10 mouse cellular contexts compared by ENCODE assay signal in the genomic region with DNA sequence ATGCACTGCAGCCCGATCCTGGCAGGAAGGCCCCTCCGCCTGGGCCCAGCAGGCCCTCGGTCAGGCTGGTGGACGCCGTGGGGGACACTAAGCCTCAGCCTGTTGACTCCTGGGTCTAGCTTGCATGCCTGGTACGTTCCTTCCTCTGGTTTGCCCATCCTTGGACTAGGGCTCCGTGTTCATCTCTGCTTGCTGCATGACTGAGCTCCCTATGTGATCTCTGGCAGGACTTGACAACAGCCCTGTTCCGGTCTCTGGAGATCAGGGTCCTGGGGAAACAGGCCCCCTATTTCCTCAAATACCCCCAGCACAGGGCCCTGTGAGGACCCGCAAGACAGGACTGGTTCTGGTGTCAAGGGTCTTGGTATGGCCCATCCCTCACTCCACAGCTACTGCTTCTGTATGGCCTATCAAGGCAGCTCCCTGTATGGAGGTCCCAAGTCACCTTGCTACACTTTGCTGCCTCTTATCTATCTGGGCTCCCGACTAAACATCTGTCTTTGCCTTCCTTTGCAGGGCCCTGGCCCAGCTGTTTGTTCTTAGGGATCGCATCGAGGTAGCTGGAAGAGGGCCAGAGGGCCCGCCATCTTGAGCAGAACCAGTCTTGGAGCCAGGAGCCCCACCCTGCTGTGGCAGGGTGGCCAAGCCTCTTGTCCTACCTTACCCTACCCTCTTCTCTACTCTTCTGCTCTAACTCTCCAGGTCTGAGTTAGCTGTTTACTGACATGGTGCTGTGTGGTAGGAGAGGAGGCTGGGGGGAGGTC. TPM values are rescaled to one million over a fixed set of nuclear protein-coding genes. Genes with fewer than 3 reads are reported as not detected.
DNase-seq lines count a peak whose midpoint lies in the region; ATAC-seq and TF ChIP-seq lines count a peak whose summit lies in the region.
"Had no signal": no experiment of that assay in that cellular context is flagged by ENCODE, and none has a peak within 500 bp of the region (broad histone marks: within the 10 kb centered on the region; RNA-seq: fewer than 3 reads in every experiment).

No protein-coding gene starts in this region.

- ATAC-seq in heart, embryonic 11.5 days (replicated peaks; ENCODE audit: insufficient number of reproducible peaks, low FRiP score, low TSS enrichment) = no peak
- ATAC-seq in lung, embryonic 14.5 days (ENCODE audit: insufficient read depth) = no peak
- peak; percentile 7; the same call in 1 of the 2 replicates for ATAC-seq in liver, embryonic 15.5 days (ENCODE audit: insufficient read depth)
- ATAC-seq in neural tube, embryonic 15.5 days (ENCODE audit: low FRiP score) = no peak

- H3K4me2 ChIP-seq in heart, embryonic 11.5 days = no peak overlapping the region
- H3K4me2 ChIP-seq in lung, embryonic 14.5 days = no peak overlapping the region
- no peak overlapping the region for H3K4me2 ChIP-seq in liver, embryonic 15.5 days
- H3K4me2 ChIP-seq in neural tube, embryonic 15.5 days = no peak overlapping the region
- H3K4me2 ChIP-seq: stomach, embryonic 15.5 days had no signal

- DNase-seq in heart, adult 2 months = no peak
- DNase-seq in lung, embryonic 14.5 days = no peak
- DNase-seq in lung, postnatal 14 days = no peak
- DNase-seq in adrenal gland, adult 18-20 months (ENCODE audit: low spot score in 2 of 2) = no peak
- DNase-seq in adrenal gland, adult 8-10 months = no peak

- peaks cover 38% of the 10 kb centered on the region for H3K36me3 ChIP-seq in heart, embryonic 11.5 days (ENCODE audit: control insufficient read depth, insufficient read depth, low read length)
- no peaks in the 10 kb centered on the region for H3K36me3 ChIP-seq in heart, adult 2 months (ENCODE audit: control insufficient read depth, insufficient read depth, low read length)
- H3K36me3 ChIP-seq in lung, embryonic 14.5 days (ENCODE audit: insufficient read depth) = peaks cover 73% of the 10 kb centered on the region
- H3K36me3 ChIP-seq in liver, embryonic 15.5 days (replicated peaks) = peaks cover 53% of the 10 kb centered on the region
- peaks cover 80% of the 10 kb centered on the region for H3K36me3 ChIP-seq in neural tube, embryonic 15.5 days

- peaks cover 24% of the 10 kb centered on the region for H3K4me1 ChIP-seq in heart, embryonic 11.5 days (ENCODE audit: control insufficient read depth, insufficient read depth, low read length)
- H3K4me1 ChIP-seq in heart, adult 2 months (ENCODE audit: control insufficient read depth, insufficient read depth, low read length) = peaks cover 9% of the 10 kb centered on the region
- peaks cover 6% of the 10 kb centered on the region for H3K4me1 ChIP-seq in lung, embryonic 14.5 days (ENCODE audit: insufficient read depth)
- peaks cover 17% of the 10 kb centered on the region for H3K4me1 ChIP-seq in liver, embryonic 15.5 days (replicated peaks)
- H3K4me1 ChIP-seq in neural tube, embryonic 15.5 days = peaks cover 31% of the 10 kb centered on the region

- no peaks in the 10 kb centered on the region for H3K27me3 ChIP-seq in heart, embryonic 11.5 days (ENCODE audit: control insufficient read depth, insufficient read depth, low read length)
- no peaks in the 10 kb centered on the region for H3K27me3 ChIP-seq in heart, adult 2 months (ENCODE audit: control insufficient read depth, insufficient read depth, low read length)
- H3K27me3 ChIP-seq in lung, embryonic 14.5 days (ENCODE audit: insufficient read depth, low read length) = no peaks in the 10 kb centered on the region
- H3K27me3 ChIP-seq in liver, embryonic 15.5 days = no peaks in the 10 kb centered on the region
- H3K27me3 ChIP-seq in neural tube, embryonic 15.5 days (replicated peaks) = no peaks in the 10 kb centered on the region
- H3K27me3 ChIP-seq: stomach, embryonic 15.5 days had no signal

- no peaks in the 10 kb centered on the region for H3K79me2 ChIP-seq in heart, adult 2 months (replicated peaks; ENCODE audit: control insufficient read depth, insufficient read depth, low read length)

- TF ChIP-seq POLR2A in heart, adult 2 months (IDR thresholded peaks at IDR 0.05; ENCODE audit: insufficient read depth, low read depth, low read length) = no peak

- no peak for TF ChIP-seq CTCF in heart, adult 2 months (IDR thresholded peaks at IDR 0.05)
- no peak for TF ChIP-seq CTCF in lung, embryonic 14.5 days (IDR thresholded peaks at IDR 0.05; ENCODE audit: low read depth)

- TF ChIP-seq EP300 in heart, adult 2 months (IDR thresholded peaks at IDR 0.05; ENCODE audit: insufficient read depth, low read depth, low read length) = no peak

- peak overlapping the region; percentile 17; the same call in 1 of the 2 replicates for H3K27ac ChIP-seq in heart, embryonic 11.5 days (ENCODE audit: low read depth, low read length)
- no peak overlapping the region for H3K27ac ChIP-seq in heart, adult 2 months
- 0 out of 2 replicates have a peak overlapping the region, but pooled peaks have one; percentile 13 for H3K27ac ChIP-seq in lung, embryonic 14.5 days (ENCODE audit: low read depth)
- peak overlapping the region; percentile 29 for H3K27ac ChIP-seq in liver, embryonic 15.5 days (replicated peaks)
- H3K27ac ChIP-seq in neural tube, embryonic 15.5 days (replicated peaks) = peak overlapping the region; percentile 38; the same call in 1 of the 2 replicates
- H3K27ac ChIP-seq: macrophage; stomach, embryonic 15.5 days had no signal

- intact Hi-C loops in heart, adult 2 months (cut with DNase I) = no loop called here

- H3K4me3 ChIP-seq in heart, embryonic 11.5 days (ENCODE audit: low read depth, low read length) = no peak overlapping the region
- no peak overlapping the region for H3K4me3 ChIP-seq in heart, adult 2 months
- H3K4me3 ChIP-seq in lung, embryonic 14.5 days (ENCODE audit: low read depth, low read length) = no peak overlapping the region
- H3K4me3 ChIP-seq in liver, embryonic 15.5 days (replicated peaks) = no peak overlapping the region
- H3K4me3 ChIP-seq in neural tube, embryonic 15.5 days (replicated peaks) = no peak overlapping the region
- H3K4me3 ChIP-seq: stomach, embryonic 15.5 days had no signal

- no peaks in the 10 kb centered on the region for H3K9me3 ChIP-seq in heart, embryonic 11.5 days (replicated peaks; ENCODE audit: control insufficient read depth, low read length)
- no peaks in the 10 kb centered on the region for H3K9me3 ChIP-seq in lung, embryonic 14.5 days (ENCODE audit: low read depth, low read length)
- H3K9me3 ChIP-seq in liver, embryonic 15.5 days (replicated peaks) = no peaks in the 10 kb centered on the region
- H3K9me3 ChIP-seq in neural tube, embryonic 15.5 days (replicated peaks) = no peaks in the 10 kb centered on the region
- H3K9me3 ChIP-seq: stomach, embryonic 15.5 days had no signal

- WGBS in heart, embryonic 11.5 days (ENCODE audit: insufficient replicate concordance) = 87% methylated on average over 13 of the region's 13 CpGs
- WGBS in heart, adult 2 months = 73% methylated on average over 13 of the region's 13 CpGs
- 73% methylated on average over 13 of the region's 13 CpGs for WGBS in lung, embryonic 14.5 days
- WGBS in liver, embryonic 15.5 days (ENCODE audit: insufficient replicate concordance) = 73% methylated on average over 13 of the region's 13 CpGs
- WGBS in neural tube, embryonic 15.5 days = 82% methylated on average over 13 of the region's 13 CpGs

- 0 out of 2 replicates have a peak overlapping the region, but pooled peaks have one; percentile 16 for H3K9ac ChIP-seq in heart, embryonic 11.5 days (ENCODE audit: low read depth, low read length)
- no peak overlapping the region for H3K9ac ChIP-seq in heart, adult 2 months (ENCODE audit: low read depth, low read length)
- no peak overlapping the region for H3K9ac ChIP-seq in lung, embryonic 14.5 days
- H3K9ac ChIP-seq in liver, embryonic 15.5 days = no peak overlapping the region
- H3K9ac ChIP-seq in neural tube, embryonic 15.5 days (replicated peaks) = no peak overlapping the region
- H3K9ac ChIP-seq: stomach, embryonic 15.5 days had no signal

RNA-seq across cellular contexts. Expression of a gene that starts 20.9 kb away (rescaled TPM):
- 32.6 and 32.8 TPM in 2 replicates for polyA plus RNA-seq in heart, embryonic 11.5 days (2014; fragmentation: Nextera tagmentation; extraction: Ambion mirVana)
- total RNA-seq in heart, adult 2 months (2021) = 10 to 100 TPM; 37.6 to 39.7 TPM
- 35.1 and 36.1 TPM in 2 replicates for polyA plus RNA-seq in heart, adult 2 months (2012; rRNA removed)
- 18.7 and 21.5 TPM in 2 replicates for polyA plus RNA-seq in lung, embryonic 14.5 days (2014; fragmentation: Nextera tagmentation; extraction: Ambion mirVana)
- polyA plus RNA-seq in liver, embryonic 15.5 days (2015; fragmentation: Nextera tagmentation; extraction: Ambion mirVana) = 101 and 114 TPM in 2 replicates
- polyA plus RNA-seq in neural tube, embryonic 15.5 days (2015; fragmentation: Nextera tagmentation; extraction: Ambion mirVana) = 28.3 and 30.9 TPM in 2 replicates
- total RNA-seq in adrenal gland, adult 18-20 months (2021) = 10 to 100 TPM; 75.6 to 98.9 TPM
- 100 to 1,000 TPM in 2 of 4 experiments, 10 to 100 TPM in 2; 79.2 to 123 (median 103) TPM for total RNA-seq in adrenal gland, adult 8-10 months (2022)

RNA-seq across cellular contexts. Expression of a gene that starts 21.4 kb away (rescaled TPM):
- polyA plus RNA-seq in heart, embryonic 11.5 days (2014; fragmentation: Nextera tagmentation; extraction: Ambion mirVana) = 90.1 and 96.5 TPM in 2 replicates
- total RNA-seq in heart, adult 2 months (2021) = 100 to 1,000 TPM; 139 to 150 TPM
- 208 and 236 TPM in 2 replicates for polyA plus RNA-seq in heart, adult 2 months (2012; rRNA removed)
- 89.4 and 97.0 TPM in 2 replicates for polyA plus RNA-seq in lung, embryonic 14.5 days (2014; fragmentation: Nextera tagmentation; extraction: Ambion mirVana)
- polyA plus RNA-seq in liver, embryonic 15.5 days (2015; fragmentation: Nextera tagmentation; extraction: Ambion mirVana) = 87.6 and 94.1 TPM in 2 replicates
- polyA plus RNA-seq in neural tube, embryonic 15.5 days (2015; fragmentation: Nextera tagmentation; extraction: Ambion mirVana) = 117 and 128 TPM in 2 replicates
- 100 to 1,000 TPM; 191 to 384 TPM for total RNA-seq in adrenal gland, adult 18-20 months (2021)
- total RNA-seq in adrenal gland, adult 8-10 months (2022) = 100 to 1,000 TPM; 147 to 201 (median 185) TPM

RNA-seq across cellular contexts. Expression of a gene that starts 57.3 kb away (rescaled TPM):
- polyA plus RNA-seq in heart, embryonic 11.5 days (2014; fragmentation: Nextera tagmentation; extraction: Ambion mirVana) = 19.5 and 23.4 TPM in 2 replicates
- total RNA-seq in heart, adult 2 months (2021) = 10 to 100 TPM; 14.4 to 16.4 TPM
- 13.9 and 17.0 TPM in 2 replicates for polyA plus RNA-seq in heart, adult 2 months (2012; rRNA removed)
- polyA plus RNA-seq in lung, embryonic 14.5 days (2014; fragmentation: Nextera tagmentation; extraction: Ambion mirVana) = 25.7 and 30.8 TPM in 2 replicates
- polyA plus RNA-seq in liver, embryonic 15.5 days (2015; fragmentation: Nextera tagmentation; extraction: Ambion mirVana) = 7.6 and 9.4 TPM in 2 replicates
- polyA plus RNA-seq in neural tube, embryonic 15.5 days (2015; fragmentation: Nextera tagmentation; extraction: Ambion mirVana) = 71.2 and 72.5 TPM in 2 replicates
- total RNA-seq in adrenal gland, adult 18-20 months (2021) = 10 to 100 TPM; 26.6 to 27.5 TPM
- 10 to 100 TPM; 25.5 to 67.0 (median 52.7) TPM for total RNA-seq in adrenal gland, adult 8-10 months (2022)

RNA-seq across cellular contexts. Expression of a gene that starts 57.4 kb away (rescaled TPM):
- polyA plus RNA-seq in heart, embryonic 11.5 days (2014; fragmentation: Nextera tagmentation; extraction: Ambion mirVana) = 56.3 and 62.1 TPM in 2 replicates
- 100 to 1,000 TPM; 173 to 181 TPM for total RNA-seq in heart, adult 2 months (2021)
- polyA plus RNA-seq in heart, adult 2 months (2012; rRNA removed) = 283 and 382 TPM in 2 replicates
- 23.6 and 27.2 TPM in 2 replicates for polyA plus RNA-seq in lung, embryonic 14.5 days (2014; fragmentation: Nextera tagmentation; extraction: Ambion mirVana)
- 56.5 and 61.7 TPM in 2 replicates for polyA plus RNA-seq in liver, embryonic 15.5 days (2015; fragmentation: Nextera tagmentation; extraction: Ambion mirVana)
- polyA plus RNA-seq in neural tube, embryonic 15.5 days (2015; fragmentation: Nextera tagmentation; extraction: Ambion mirVana) = 98.7 and 115 TPM in 2 replicates
- 10 to 100 TPM; 24.2 to 31.3 TPM for total RNA-seq in adrenal gland, adult 18-20 months (2021)
- total RNA-seq in adrenal gland, adult 8-10 months (2022) = 10 to 100 TPM; 45.4 to 68.0 (median 52.7) TPM
